Mouse (Mus musculus): Measurements from ENCODE around the gene Usp19. TPM values are rescaled to one million over a fixed set of nuclear protein-coding genes. Genes with fewer than 3 reads are reported as not detected.

Gene Usp19
- polyA plus RNA-seq, 1 experiment from 2014 or later = 37.1 TPM

DNA sequence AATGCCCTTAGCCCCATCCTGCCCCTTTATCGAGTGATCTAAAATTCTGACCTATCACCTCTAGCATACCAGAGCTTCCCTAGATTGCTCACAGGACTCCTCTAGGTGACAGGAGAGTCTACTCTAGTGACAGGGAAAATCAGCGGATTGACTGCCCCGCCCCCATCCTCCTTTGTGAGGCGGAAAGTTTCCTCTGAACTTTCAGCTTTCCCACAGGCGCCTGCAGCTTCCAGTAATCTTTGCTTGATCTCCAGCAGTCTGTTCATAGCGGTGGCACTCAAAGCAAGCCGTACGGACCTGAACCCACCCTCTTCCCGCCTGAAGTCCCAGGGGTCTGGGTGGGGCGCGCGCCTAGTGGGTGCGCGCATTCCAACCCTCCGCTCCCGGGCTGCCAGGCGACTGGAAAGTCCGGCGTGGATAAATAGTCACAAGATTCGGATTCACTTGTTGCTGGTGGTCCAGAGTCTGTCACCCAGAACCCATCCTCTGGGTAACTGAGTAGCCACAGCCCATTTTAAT, 11.7 kb upstream of the Usp19 start:
- Histone ChIP-seq H3K27ac (ENCODE audit: low read length) (peak overlapping the region; percentile 85), H3K9me3 (ENCODE audit: low read length) (no peaks in the 10 kb centered on the region), H3K4me3 (ENCODE audit: low read depth, low read length) (peak overlapping the region; percentile 54), H3K4me2 (replicated peaks; ENCODE audit: low read depth, low read length) (peak overlapping the region; percentile 81), H3K9ac (replicated peaks; ENCODE audit: low read depth) (peak overlapping the region; percentile 32), H3K27me3 (replicated peaks; ENCODE audit: insufficient read depth, low read length) (no peaks in the 10 kb centered on the region), H3K36me3 (ENCODE audit: insufficient read depth, low read length) (peaks cover 16% of the 10 kb centered on the region; the same call in 1 of the 2 replicates), H3K4me1 (ENCODE audit: insufficient read depth, low read depth, low read length) (peaks cover 14% of the 10 kb centered on the region)
- WGBS = under 1% methylated on average over 20 of the region's 20 CpGs
- DNase-seq (ENCODE audit: low spot score) (peak; percentile 93), ATAC-seq (peak; percentile 91)
- peak; percentile 19 for TF ChIP-seq EP300 (IDR thresholded peaks at IDR 0.05)
- peak; percentile 11 for TF ChIP-seq CTCF (IDR thresholded peaks at IDR 0.05)

DNA sequence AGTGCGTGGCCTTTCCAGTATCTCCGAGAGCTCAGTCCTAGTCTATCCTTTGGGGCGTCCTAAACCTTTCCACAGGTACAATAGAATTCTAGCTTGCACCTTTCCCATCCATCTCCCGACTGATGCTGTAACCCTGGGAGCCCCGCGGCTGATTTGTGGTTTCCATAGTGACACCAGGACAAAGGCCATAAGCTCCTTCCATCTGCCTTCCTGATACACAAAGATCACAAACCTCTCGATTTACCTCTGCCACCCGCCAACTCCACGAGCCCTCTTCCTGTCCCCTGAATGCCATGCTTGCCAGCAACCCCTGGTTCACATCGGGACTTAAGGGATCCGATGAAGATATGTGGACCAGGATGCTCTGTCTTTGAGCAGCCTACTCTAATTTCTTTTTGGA, 11.2 kb upstream of the Usp19 start:
- WGBS = 26% methylated on average over 11 of the region's 11 CpGs
- Histone ChIP-seq H3K36me3 (ENCODE audit: insufficient read depth, low read length) (peaks cover 21% of the 10 kb centered on the region; the same call in 1 of the 2 replicates), H3K27ac (ENCODE audit: low read length) (peak overlapping the region; percentile 85), H3K4me3 (ENCODE audit: low read depth, low read length) (peak overlapping the region; percentile 54; the same call in 1 of the 2 replicates), H3K9ac (replicated peaks; ENCODE audit: low read depth) (no peak overlapping the region), H3K4me2 (replicated peaks; ENCODE audit: low read depth, low read length) (peak overlapping the region; percentile 81), H3K4me1 (ENCODE audit: insufficient read depth, low read depth, low read length) (peaks cover 14% of the 10 kb centered on the region), H3K27me3 (replicated peaks; ENCODE audit: insufficient read depth, low read length) (no peaks in the 10 kb centered on the region), H3K9me3 (ENCODE audit: low read length) (no peaks in the 10 kb centered on the region)
- ATAC-seq = peak; percentile 1; the same call in 1 of the 2 replicates
- no peak for DNase-seq (ENCODE audit: low spot score)
- TF ChIP-seq CTCF (IDR thresholded peaks at IDR 0.05) = no peak

DNA sequence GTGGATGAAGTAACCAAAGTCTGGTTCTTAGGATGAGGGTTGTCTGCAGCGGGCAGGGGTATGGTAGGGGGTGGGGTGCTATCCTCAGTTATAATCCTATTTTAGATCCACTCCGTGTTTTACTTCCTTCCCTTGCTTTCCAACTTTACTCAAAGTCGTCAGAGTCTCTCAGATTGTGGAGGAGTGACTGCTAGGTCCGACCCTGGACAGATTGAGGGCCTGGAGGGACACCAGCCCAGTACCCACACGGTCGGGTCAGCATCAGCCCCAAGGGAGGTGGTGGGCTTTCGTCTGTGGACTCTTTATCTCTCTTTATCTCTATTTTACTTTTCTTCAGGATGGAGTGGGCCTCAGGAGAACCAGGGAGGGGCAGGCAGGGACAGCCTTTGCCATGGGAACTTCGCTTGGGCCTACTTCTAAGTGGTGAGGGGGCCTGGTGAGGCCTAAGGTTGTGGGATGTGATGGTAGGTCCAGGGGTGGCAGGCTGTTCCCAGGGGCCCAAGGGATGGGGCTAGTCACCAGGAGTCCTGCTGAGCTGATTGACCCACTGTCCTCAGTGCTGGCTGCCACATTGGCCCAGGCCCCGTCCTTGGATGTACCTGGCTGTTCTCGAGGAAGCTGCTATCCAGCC, 10.6 kb upstream of the Usp19 start, which contains the start of gene Lamb2:
Lamb2 (plus strand) TSS at position 16 of the 631 bp plus-strand sequence.
- H3K4me2 ChIP-seq (replicated peaks; ENCODE audit: low read depth, low read length) = peak within 1 kb of the TSS; percentile 81
- peak within 1 kb of the TSS; percentile 76 for H3K9ac ChIP-seq (replicated peaks; ENCODE audit: low read depth)
- WGBS = 3% methylated on average over 10 of the region's 10 CpGs
- peak within 1 kb of the TSS; percentile 85 for H3K27ac ChIP-seq (ENCODE audit: low read length)
- peak; percentile 91 for DNase-seq (ENCODE audit: low spot score)
- no peaks in the 10 kb centered on the region for H3K9me3 ChIP-seq (ENCODE audit: low read length)
- ATAC-seq = peak; percentile 71
- no peaks in the 10 kb centered on the region for H3K27me3 ChIP-seq (replicated peaks; ENCODE audit: insufficient read depth, low read length)
- H3K4me1 ChIP-seq (ENCODE audit: insufficient read depth, low read depth, low read length) = peaks cover 14% of the 10 kb centered on the region
- peak within 1 kb of the TSS; percentile 57 for H3K4me3 ChIP-seq (ENCODE audit: low read depth, low read length)
- TF ChIP-seq CTCF (IDR thresholded peaks at IDR 0.05) = no peak
- no peak for TF ChIP-seq EP300 (IDR thresholded peaks at IDR 0.05)
- peaks cover 24% of the 10 kb centered on the region; the same call in 1 of the 2 replicates for H3K36me3 ChIP-seq (ENCODE audit: insufficient read depth, low read length)

- peak overlapping the region; percentile 81; the same call in 1 of the 2 replicates for H3K4me2 ChIP-seq (replicated peaks; ENCODE audit: low read depth, low read length)
- 0 out of 2 replicates have a peak overlapping the region, but pooled peaks have one; percentile 76 for H3K9ac ChIP-seq (replicated peaks; ENCODE audit: low read depth)
- H3K4me3 ChIP-seq (ENCODE audit: low read depth, low read length) = peak overlapping the region; percentile 57
- H3K27ac ChIP-seq (ENCODE audit: low read length) = no peak overlapping the region
- H3K36me3 ChIP-seq (ENCODE audit: insufficient read depth, low read length) = peaks cover 33% of the 10 kb centered on the region; the same call in 1 of the 2 replicates
- no peak for ATAC-seq
- H3K9me3 ChIP-seq (ENCODE audit: low read length) = no peaks in the 10 kb centered on the region
- H3K4me1 ChIP-seq (ENCODE audit: insufficient read depth, low read depth, low read length) = peaks cover 14% of the 10 kb centered on the region
- WGBS = 86% methylated on average over 28 of the region's 28 CpGs
- H3K27me3 ChIP-seq (replicated peaks; ENCODE audit: insufficient read depth, low read length) = no peaks in the 10 kb centered on the region
- DNase-seq (ENCODE audit: low spot score) = no peak
- no peak for TF ChIP-seq EP300 (IDR thresholded peaks at IDR 0.05)
- TF ChIP-seq CTCF (IDR thresholded peaks at IDR 0.05) = no peak
These were observed 9.4 kb upstream of the Usp19 start for GRCm38 (mm10) chr9:108480813-108481519.

DNA sequence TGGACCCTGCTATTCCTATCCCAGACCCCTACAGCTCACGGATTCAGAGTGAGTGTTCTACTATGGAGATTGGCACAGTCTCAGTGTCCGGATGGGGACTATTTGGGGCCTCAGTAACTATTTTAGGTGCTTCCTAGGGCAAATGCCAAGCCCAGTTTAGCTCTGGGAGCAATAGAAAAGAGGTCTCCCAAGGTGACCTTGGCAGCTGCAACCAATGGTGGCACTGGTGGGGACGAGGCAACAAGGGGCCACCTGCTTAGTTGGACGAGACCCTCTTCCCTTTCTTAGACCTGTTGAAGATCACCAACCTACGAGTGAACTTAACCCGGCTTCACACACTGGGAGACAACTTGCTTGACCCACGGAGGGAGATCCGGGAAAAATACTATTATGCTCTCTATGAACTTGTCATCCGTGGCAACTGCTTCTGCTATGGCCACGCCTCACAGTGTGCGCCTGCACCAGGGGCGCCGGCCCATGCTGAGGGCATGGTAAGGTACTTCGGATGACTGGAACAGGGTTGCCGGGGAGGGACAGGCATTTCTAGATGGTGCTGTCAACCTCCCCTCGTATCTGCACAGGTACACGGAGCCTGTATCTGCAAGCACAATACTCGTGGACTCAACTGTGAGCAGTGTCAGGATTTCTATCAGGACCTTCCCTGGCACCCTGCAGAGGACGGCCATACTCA, 8.7 kb upstream of the Usp19 start:
- Histone ChIP-seq H3K27ac (ENCODE audit: low read length) (no peak overlapping the region), H3K9me3 (ENCODE audit: low read length) (no peaks in the 10 kb centered on the region), H3K27me3 (replicated peaks; ENCODE audit: insufficient read depth, low read length) (no peaks in the 10 kb centered on the region), H3K4me3 (ENCODE audit: low read depth, low read length) (no peak overlapping the region), H3K4me1 (ENCODE audit: insufficient read depth, low read depth, low read length) (peaks cover 14% of the 10 kb centered on the region), H3K9ac (replicated peaks; ENCODE audit: low read depth) (no peak overlapping the region), H3K4me2 (replicated peaks; ENCODE audit: low read depth, low read length) (no peak overlapping the region), H3K36me3 (ENCODE audit: insufficient read depth, low read length) (peaks cover 39% of the 10 kb centered on the region; the same call in 1 of the 2 replicates)
- 88% methylated on average over 19 of the region's 19 CpGs for WGBS
- TF ChIP-seq CTCF (IDR thresholded peaks at IDR 0.05) = no peak
- no peak for TF ChIP-seq EP300 (IDR thresholded peaks at IDR 0.05)
- DNase-seq (ENCODE audit: low spot score) = no peak
- no peak for ATAC-seq

Data from lung, postnatal 0 days (tissue).